Mouse (Mus musculus) lung, postnatal 14 days (tissue): Measurements from ENCODE around the gene Cd248.
"Not testable (repeated sequence)": the region's sequence is repeated elsewhere in the genome, so short reads cannot be mapped to it uniquely, and the experiment has no call there.

ENCODE experiments used
- DNase-seq: peaks from one replicate; pipeline ENCODE4 v3.0.0; 2021

Cd248 gene

DNA sequence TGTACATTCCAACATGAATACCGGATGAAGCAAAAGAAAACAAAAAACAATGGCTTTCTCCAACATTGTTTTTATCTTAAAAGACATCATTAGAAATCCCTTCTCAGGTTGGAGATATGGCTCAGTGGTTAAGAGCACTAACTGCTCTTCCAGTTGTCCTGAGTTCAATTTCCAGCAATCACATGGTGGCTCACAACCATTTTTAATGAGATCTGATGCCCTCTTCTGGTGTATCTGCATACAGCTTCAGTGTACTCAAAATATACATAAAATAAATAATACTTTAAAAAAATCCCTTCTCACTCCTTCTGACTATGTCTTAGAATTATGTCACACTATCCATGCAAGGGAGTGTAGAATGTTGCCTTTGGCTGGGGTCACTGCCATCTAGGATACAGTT, 11.4 kb downstream of the Cd248 start:
- no peak for DNase-seq

DNA sequence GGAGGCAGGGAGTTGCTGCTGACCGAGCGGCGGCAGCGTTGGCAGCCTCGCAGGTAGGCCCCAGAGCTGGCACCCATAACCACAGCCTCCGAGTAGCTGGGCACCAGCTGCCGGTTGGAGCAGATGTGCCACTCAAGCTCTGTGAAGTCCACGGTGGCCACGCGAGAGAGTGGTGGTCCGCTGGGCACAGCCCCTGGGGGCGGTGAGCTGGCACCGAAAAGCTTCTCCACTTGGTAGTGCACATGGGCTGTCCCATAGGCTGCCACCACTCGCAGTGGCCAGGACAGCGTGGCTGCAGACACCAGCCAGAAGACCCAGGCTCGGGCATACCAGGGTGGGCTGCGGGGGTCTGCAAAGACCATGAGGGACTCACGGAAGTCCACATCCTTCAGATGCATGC, 14.1 kb downstream of the Cd248 start:
- no peak for DNase-seq

- no peak for DNase-seq
These were observed 14.7 kb downstream of the Cd248 start for GRCm38 (mm10) chr19:5082596-5082995.

- DNase-seq = no peak
These were observed 16.3 kb downstream of the Cd248 start for GRCm38 (mm10) chr19:5083961-5084833.

GRCm38 (mm10) chr19:5084834-5085144, 16.9 kb downstream of the Cd248 start:
- DNase-seq = no peak

- DNase-seq = no peak
These were observed 17.4 kb downstream of the Cd248 start, which contains the start of gene Tmem151a for GRCm38 (mm10) chr19:5085145-5085863. Gene Tmem151a (minus strand): TSS chr19:5085531.

DNA sequence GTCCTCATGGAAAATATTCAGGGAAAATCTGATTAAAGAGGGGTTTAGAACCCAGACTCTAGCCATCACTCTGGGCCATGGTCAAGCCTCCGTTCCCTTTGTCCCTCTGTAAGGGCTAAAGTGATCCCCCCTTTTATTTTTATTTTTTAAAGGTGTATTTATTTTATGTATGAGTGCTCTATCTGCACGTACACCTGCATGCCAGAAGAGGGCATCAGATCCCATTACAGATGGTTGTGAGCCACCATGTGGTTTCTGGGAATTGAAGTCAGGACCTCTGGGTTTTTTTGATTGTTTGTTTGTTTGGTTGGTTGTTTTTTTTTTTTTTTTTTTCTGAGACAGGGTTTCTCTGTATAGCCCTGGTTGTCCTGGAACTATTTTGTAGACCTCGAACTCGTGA, 18.7 kb downstream of the Cd248 start:
- not testable (repeated sequence) for DNase-seq

DNA sequence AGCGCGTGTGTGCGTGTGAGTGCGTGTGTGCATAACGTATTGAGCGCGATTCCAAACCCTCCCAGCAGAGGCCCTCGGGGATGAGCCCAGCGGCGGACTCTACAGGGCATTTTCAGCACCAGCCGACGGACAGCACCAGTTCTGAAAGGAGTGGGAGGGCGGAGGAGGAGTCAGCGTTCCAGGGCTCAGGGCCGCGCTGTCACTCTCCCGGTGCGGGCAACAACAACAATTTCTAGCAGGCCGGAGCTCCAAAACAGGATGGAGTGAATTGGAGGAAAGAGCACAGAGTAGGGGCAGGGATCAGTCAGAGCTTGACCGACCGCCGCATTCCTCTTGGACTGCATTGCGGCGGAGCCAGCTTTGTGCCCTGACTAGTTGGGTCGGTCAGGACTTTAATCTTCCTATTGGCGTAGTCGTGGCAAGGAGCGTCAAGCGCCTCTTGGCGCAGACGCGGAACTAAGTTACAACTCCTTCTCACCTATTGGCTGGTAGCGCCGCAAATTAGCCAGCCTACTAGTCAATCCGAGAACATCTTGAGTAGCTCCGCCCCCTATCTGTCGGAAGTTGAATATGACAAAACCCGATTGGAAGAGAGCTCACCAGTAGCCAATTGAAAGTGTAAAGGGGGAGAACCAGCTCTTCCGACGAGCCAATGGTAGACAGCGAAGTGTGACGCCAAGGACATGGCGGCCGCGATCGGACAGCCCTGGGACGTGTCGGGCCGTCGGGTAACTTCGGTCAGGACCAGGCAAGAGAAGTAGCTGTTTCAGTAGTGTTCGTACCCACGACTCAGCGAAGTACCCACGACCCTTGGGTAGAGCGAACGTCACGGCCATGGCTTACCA, 20.2 kb downstream of the Cd248 start, which contains the start of gene Yif1a:
TSS of gene Yif1a (plus strand) at position 655 of the 845 bp plus-strand sequence.
- DNase-seq = peak; percentile 96

DNA sequence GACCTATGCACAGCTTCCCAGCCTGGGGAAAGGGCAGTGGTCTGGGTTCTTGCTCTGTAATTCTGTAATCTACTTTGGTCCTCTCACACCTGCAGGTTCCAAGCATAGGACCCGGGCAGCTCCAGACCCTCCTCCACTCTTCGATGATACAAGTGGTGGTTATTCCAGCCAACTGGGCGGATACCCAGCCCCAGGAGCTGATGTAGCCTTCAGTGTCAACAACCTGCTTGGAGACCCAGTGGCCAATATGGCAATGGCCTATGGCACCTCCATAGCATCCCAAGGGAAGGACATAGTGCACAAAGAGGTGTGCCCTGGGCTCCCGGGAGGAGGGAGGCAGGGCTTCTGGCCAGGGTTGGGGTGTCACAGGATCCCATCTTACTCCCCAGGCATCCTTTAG, 21.4 kb downstream of the Cd248 start:
- no peak for DNase-seq

- no peak for DNase-seq
These were observed 24.2 kb downstream of the Cd248 start for GRCm38 (mm10) chr19:5092083-5092482.

DNA sequence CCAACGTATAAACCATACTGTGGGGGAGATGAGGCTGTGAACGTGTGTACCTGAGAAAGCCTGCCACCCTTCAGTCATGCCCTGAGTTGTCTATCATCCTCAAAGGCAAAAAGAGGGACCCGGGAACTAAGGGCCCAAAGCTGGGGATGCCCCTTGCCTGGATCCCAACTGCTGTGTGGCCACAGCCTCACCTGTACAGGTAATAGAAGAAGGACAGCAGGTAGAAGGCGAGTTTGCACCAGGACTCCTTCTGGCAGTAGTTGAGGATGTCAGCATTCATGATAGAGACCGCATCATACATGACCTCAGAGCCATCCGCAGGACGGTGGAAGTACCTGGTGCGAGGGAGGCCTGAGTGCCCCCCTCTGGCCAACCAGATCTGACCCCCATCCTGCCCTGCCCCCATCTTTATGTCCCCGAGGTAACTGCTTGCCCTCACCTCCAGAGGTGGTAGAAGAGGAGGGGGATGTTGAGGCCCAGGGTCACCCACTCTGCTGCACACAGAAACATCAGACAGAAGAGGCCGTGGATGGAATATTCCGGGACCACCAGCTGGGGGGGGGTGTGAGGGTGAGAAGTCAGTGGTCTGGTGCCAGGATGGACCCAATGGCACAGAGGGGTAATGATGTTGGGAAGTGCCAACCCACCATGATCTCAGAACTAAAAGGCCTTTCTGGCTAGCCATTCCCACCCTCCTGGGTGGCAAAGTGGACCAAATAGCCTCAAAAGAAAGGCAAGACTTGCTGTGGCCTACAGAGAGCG, 25.8 kb downstream of the Cd248 start:
- DNase-seq = no peak

DNA sequence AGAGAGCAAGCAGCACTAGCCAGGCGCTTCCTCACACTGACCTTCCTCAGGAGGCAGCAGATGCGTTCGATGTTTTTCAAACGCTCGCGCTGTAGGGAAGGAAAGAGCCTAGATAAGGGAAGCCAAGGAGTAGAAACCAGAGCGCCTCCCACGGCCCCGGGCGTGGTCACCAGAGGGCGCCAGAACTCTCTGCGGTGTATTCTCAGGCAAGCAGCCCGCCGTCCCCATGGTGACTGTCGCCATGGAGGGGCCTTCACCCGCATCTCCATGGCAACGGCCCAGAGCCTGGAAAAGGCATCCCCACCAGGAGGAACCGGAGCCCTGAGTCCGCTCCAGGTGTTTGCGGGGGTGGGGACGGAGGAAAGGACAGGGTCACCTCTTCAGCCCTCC, 26.4 kb downstream of the Cd248 start:
- DNase-seq = peak; percentile 94

- DNase-seq = no peak
These were observed 27.0 kb downstream of the Cd248 start for GRCm38 (mm10) chr19:5094746-5095417.

- no peak for DNase-seq
These were observed 28.1 kb downstream of the Cd248 start for GRCm38 (mm10) chr19:5095887-5096474.

DNA sequence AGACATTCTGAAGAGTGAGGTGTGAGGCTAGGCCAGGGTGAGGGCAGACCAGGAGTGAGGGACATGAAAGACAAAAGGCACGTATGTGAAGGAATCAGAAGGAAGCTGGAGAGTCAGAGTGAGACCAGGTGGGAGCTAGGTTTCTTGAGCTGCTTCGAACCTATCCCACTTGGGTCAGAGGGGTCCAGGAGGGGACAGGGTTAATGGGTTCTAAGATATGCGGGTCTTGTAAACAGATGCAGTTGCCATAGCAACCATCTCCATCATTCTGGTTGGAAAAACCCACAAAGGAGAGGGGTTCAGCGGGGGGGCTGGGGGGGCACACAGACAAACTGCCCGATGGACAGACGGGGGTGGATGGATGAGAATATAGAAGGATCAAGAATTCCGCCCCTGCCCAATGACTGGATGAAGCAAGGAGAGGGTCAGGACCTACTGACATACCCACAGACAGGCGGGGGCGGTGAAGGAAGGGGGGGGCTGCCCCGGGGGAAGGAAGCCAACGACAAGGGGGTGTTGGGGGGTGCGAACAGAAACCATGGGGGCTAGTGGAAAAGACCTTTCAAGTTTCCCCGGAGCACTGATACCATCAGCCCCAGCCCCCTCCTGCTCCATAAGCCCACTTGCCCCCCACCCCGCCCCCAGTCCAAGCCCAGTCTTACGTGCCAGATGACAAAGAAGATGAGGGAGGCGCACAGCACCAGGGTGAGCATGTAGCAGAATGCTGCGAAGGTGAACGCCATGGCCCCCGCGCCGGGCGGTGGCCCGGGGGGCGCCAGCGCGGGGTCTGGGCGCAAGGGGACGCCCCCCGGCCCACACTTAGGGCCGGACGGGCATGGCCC, 29.9 kb downstream of the Cd248 start:
- DNase-seq = no peak

DNA sequence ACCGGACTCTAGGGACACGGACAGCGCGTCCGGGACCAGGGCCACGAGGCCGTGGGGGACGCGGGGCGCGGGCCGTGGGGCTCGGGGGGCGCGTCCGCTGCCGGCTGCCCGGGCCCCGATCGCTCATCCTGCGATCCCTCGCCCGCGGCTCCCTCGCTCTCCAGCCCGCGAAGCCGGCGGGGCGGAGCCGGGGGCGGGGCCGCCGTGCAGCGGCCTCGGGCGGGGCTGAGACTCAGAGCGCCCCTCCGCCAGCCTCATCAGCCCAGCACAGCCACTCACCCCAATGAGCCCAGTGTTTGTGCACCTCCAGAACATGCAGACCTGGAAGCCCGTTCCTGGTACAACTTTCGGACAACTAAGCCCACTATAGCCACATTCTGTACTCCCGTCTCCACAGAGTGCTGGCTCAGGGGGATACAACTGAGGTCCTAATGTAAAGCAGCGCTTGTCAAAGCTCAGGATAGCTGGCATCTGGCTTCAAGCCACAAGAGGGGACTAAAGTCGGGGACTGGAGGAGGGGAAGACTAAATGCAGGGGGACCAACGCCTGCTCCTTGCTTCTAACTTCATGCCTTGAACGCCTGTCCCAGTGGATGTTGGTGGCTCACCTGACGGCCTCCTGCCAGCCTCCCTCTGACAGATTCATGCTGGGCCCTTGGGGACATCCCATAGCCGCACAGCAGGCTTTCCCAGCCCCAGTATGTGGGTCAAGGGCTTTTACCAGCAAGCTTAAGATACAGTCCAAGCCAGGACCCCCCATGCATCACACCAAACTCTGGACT, 30.7 kb downstream of the Cd248 start, which contains the start of gene Cnih2:
TSS of gene Cnih2 (minus strand) at position 159 of the 781 bp plus-strand sequence.
- DNase-seq = peak; percentile 56

DNA sequence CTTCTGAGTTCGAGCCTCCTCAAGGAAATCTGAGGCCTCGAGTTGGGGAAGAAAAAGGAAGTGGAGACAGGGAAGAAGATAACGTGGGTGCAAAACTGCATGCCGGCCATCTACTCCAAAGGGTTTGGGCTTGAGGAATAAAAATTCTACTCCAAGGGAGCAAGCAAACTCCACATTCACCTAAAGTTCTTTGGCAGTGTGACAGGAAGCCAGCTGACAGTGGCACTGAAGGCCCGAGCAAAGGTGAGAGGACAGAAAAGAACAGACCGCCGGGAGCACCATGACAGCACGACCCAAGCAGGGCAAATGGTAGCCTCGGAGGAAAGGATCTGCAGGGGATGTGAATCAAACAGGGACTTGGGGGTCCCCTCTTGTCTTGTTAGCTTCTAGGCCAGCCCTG, 38.2 kb downstream of the Cd248 start:
- DNase-seq = peak; percentile 27

DNA sequence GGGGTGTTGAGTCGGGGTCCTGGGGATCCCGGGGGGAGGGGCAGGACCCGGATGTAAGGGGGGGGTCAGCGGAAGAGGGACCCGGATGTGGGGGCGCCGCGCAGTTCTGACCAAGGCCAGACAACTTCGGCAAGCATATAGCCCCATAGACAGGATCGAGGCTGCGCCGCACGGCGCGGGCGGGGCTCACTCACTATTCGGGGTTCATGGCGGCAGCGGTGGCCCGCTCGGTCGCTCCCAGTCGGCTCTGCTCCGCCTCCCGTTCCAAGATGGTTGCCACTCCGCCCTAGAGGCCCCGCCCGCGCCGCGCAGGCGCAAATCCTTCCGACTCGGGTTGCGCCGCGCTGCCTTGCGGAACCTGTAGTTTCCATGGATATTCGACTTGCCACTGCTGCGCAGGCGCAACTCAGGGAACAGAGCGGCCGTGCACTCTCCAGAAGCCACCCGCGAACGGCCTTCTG, 38.9 kb downstream of the Cd248 start, which contains the start of gene Rab1b:
TSS of gene Rab1b (minus strand) at position 342 of the 461 bp plus-strand sequence.
- DNase-seq = peak; percentile 97

DNA sequence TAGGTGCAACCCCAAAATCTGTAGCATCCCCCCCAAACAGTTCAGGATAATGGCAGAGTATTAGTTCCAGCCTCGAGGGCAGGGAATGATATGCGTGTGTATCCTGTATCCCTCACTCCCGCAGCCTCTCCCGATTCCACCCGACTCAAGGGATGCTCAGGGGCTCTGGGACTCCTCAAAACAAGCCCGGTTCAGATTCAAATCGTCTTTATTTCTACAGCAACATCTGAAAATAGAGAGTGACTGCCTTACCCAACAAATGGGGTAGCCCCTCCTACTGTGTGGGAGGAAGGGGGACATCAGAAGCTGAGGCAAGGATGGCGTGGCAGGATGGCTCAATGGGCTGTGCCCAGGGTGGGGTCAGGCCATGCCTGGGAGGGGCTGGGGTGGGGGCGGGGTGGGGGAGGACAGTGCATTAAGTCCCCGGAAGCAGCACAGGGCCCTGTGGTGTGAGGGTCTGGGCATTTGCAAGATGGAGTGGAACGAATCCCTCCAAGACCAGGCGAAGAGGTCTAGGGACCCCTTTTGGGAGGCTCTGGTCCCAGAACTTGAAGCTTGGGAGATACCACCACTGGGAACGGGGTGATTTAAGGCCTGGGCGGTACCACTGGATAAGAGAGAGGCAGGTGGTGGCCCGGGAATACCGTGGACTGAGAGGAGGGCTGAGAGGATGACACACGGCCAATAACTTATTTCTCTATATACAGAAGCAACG, 39.8 kb downstream of the Cd248 start:
- DNase-seq = no peak
